Mouse (Mus musculus) megakaryocyte, adult 5-6 weeks (primary cell): ENCODE results near the gene Olfr12. TPM values are rescaled to one million over a fixed set of nuclear protein-coding genes. Genes with fewer than 3 reads are reported as not detected.

Experiments
- ATAC-seq: 2 replicates; pipeline ENCODE4 v1.8.0; 2016; ENCODE audit warnings: mild to moderate bottlenecking, inconsistent platforms; ENCODE audit not compliant: poor library complexity, severe bottlenecking
- total RNA-seq, 2 experiments: library from RNA; stranded (forward) in 1 of 2; stranded (reverse) in 1 of 2; fragments of 153-499, 151-499 nt in 1 of 2; fragments of 221-1000, 200-1000 nt in 1 of 2; gene quantifications; 2 replicates each; pipeline versions ENCODE4 v1.2.3 to v1.2.4; 2015 to 2017

Olfr12 gene
- total RNA-seq (2015) (not detected in 2 replicates), total RNA-seq (2017) (not detected in 2 replicates)

- ATAC-seq: no peak
These were observed at the start of gene Olfr12 for GRCm38 (mm10) chr1:92617488-92617887. Olfr12 (plus strand) TSS chr1:92617788.

GRCm38 (mm10) chr1:92571022-92571421 lies 46.6 kb upstream of the Olfr12 start, which contains the start of gene Olfr1413:
Olfr1413 (plus strand) TSS chr1:92571322.
- ATAC-seq: no peak

GRCm38 (mm10) chr1:92585479-92585878 lies 32.1 kb upstream of the Olfr12 start, which contains the start of gene Olfr1412:
Olfr1412 (plus strand) TSS chr1:92585779.
- ATAC-seq: no peak

GRCm38 (mm10) chr1:92594111-92594510 lies 23.5 kb upstream of the Olfr12 start, which contains the start of gene Olfr1411:
Olfr1411 (plus strand) TSS chr1:92594411.
- ATAC-seq: no peak

- no peak for ATAC-seq
These were observed 21.6 kb upstream of the Olfr12 start for GRCm38 (mm10) chr1:92596019-92596418.

GRCm38 (mm10) chr1:92605482-92605881 lies 12.1 kb upstream of the Olfr12 start, which contains the start of gene Olfr1410:
Olfr1410 (plus strand) TSS chr1:92605782.
- ATAC-seq: no peak

GRCm38 (mm10) chr1:92607711-92608110 lies 9.9 kb upstream of the Olfr12 start:
- ATAC-seq: no peak

- peak; percentile 71 for ATAC-seq
These were observed 6.6 kb upstream of the Olfr12 start for GRCm38 (mm10) chr1:92611008-92611407.

GRCm38 (mm10) chr1:92613175-92613574 lies 4.4 kb upstream of the Olfr12 start:
- no peak for ATAC-seq

- ATAC-seq: no peak
These were observed 3.1 kb upstream of the Olfr12 start for GRCm38 (mm10) chr1:92614516-92614915.

- ATAC-seq: no peak
These were observed 1.5 kb upstream of the Olfr12 start for GRCm38 (mm10) chr1:92616046-92616445.

GRCm38 (mm10) chr1:92618360-92618759 lies 772 bp downstream of the Olfr12 start:
- ATAC-seq: no peak

- ATAC-seq: no peak
These were observed 10.6 kb downstream of the Olfr12 start for GRCm38 (mm10) chr1:92628227-92628626.

- ATAC-seq: no peak
These were observed 14.6 kb downstream of the Olfr12 start for GRCm38 (mm10) chr1:92632196-92632595.

GRCm38 (mm10) chr1:92632948-92633347 lies 15.4 kb downstream of the Olfr12 start:
- ATAC-seq: no peak

GRCm38 (mm10) chr1:92633726-92634125 lies 16.1 kb downstream of the Olfr12 start:
- no peak for ATAC-seq

GRCm38 (mm10) chr1:92634569-92634968 lies 17.0 kb downstream of the Olfr12 start:
- no peak for ATAC-seq

GRCm38 (mm10) chr1:92634976-92635599 lies 17.5 kb downstream of the Olfr12 start:
- no peak for ATAC-seq

GRCm38 (mm10) chr1:92636015-92636414 lies 18.4 kb downstream of the Olfr12 start:
- ATAC-seq: no peak

GRCm38 (mm10) chr1:92636676-92637075 lies 19.1 kb downstream of the Olfr12 start:
- no peak for ATAC-seq

- ATAC-seq: no peak
These were observed 20.0 kb downstream of the Olfr12 start for GRCm38 (mm10) chr1:92637501-92638172.

GRCm38 (mm10) chr1:92638181-92638580 lies 20.6 kb downstream of the Olfr12 start:
- no peak for ATAC-seq
